In the genomic region with DNA sequence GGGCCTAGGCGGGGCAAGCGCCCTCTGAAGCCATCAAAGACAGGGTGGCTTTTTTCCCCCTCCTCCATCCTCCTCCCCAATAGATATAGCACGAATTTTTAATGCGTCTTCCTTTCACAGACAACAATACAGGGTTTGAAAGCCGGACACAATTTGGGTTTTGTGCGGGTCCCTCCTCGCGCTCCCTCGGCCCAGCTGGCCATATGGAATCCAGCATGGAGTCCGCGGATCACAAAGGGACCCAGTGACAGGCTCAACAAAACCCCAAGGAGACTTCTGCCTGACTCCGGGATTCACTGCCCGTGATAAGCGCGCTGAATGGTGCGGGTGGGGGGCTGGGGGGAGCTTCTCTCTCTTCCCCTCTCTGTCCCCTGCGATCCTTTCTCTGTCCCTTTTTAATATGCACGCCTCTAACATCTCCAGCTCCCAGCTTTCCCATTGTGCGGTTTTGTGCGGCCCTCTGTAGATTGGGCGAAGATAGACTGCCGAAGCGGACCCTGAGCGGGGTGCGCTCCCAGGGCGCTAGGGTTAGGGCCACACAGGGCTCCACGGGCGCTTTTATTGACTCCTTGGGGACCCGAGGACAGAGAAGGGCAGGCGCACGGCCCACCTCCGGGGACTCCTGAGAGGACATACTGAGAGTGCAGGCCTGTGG, we compare ENCODE assay signal across 15 mouse cellular contexts. TPM values are rescaled to one million over a fixed set of nuclear protein-coding genes. Genes with fewer than 3 reads are reported as not detected.
DNase-seq lines count a peak whose midpoint lies in the region; ATAC-seq lines count a peak whose summit lies in the region.
"Had no signal": no experiment of that assay in that cellular context is flagged by ENCODE, and none has a peak within 500 bp of the region (broad histone marks: within the 10 kb centered on the region; RNA-seq: fewer than 3 reads in every experiment).

No protein-coding gene starts in this region.

- H3K36me3 ChIP-seq in embryonic facial prominence, embryonic 11.5 days (replicated peaks; ENCODE audit: control insufficient read depth, insufficient read depth, low read depth, low read length): no peaks in the 10 kb centered on the region
- H3K36me3 ChIP-seq in neural tube, embryonic 11.5 days (ENCODE audit: control insufficient read depth, insufficient read depth, low read length): no peaks in the 10 kb centered on the region
- H3K36me3 ChIP-seq: embryonic facial prominence, embryonic 15.5 days had no signal

- H3K9ac ChIP-seq in embryonic facial prominence, embryonic 11.5 days (replicated peaks; ENCODE audit: low read length): no peak overlapping the region
- H3K9ac ChIP-seq in neural tube, embryonic 11.5 days (ENCODE audit: low read length): peak overlapping the region; percentile 32; the same call in 1 of the 2 replicates
- H3K9ac ChIP-seq: embryonic facial prominence, embryonic 15.5 days had no signal

- peak; percentile 47 to 60 for DNase-seq in layer of hippocampus, adult 18-20 months (ENCODE audit: low spot score in 2 of 2)
- DNase-seq in layer of hippocampus, postnatal 25 days (ENCODE audit: extremely low spot score in 1 of 2, low spot score in 1 of 2): no peak
- peak; percentile 27 for DNase-seq in embryonic facial prominence, embryonic 11.5 days (ENCODE audit: low spot score)
- DNase-seq in layer of hippocampus, adult 9-11 months: peak; percentile 86
- DNase-seq in neural tube, embryonic 11.5 days (ENCODE audit: low spot score): peak; percentile 71
- no peak for DNase-seq in gastrocnemius, postnatal 14 days
- DNase-seq in urinary bladder, adult 2 months (ENCODE audit: low spot score): no peak
- DNase-seq: adrenal gland, postnatal 10 days; heart, adult 2 months; kidney, adult 18-20 months had no signal

- H3K27me3 ChIP-seq in embryonic facial prominence, embryonic 11.5 days (ENCODE audit: control insufficient read depth, insufficient read depth, low read length): peaks cover 58% of the 10 kb centered on the region
- peaks cover 78% of the 10 kb centered on the region for H3K27me3 ChIP-seq in neural tube, embryonic 11.5 days (ENCODE audit: control insufficient read depth, insufficient read depth, low read length)

- intact Hi-C loops in gastrocnemius, postnatal 14 days (cut with DNase I; ENCODE audit: low total_unique reads): no loop called here

- no peak overlapping the region for H3K27ac ChIP-seq in embryonic facial prominence, embryonic 11.5 days (replicated peaks; ENCODE audit: low read depth, low read length)
- H3K27ac ChIP-seq in neural tube, embryonic 11.5 days (ENCODE audit: low read depth, low read length): peak overlapping the region; percentile 49; the same call in 1 of the 2 replicates
- H3K27ac ChIP-seq: embryonic facial prominence, embryonic 15.5 days; heart, adult 2 months had no signal

- H3K9me3 ChIP-seq in embryonic facial prominence, embryonic 11.5 days (replicated peaks; ENCODE audit: control insufficient read depth, low read length): no peaks in the 10 kb centered on the region
- H3K9me3 ChIP-seq in neural tube, embryonic 11.5 days (ENCODE audit: control insufficient read depth, low read length): no peaks in the 10 kb centered on the region
- H3K9me3 ChIP-seq: embryonic facial prominence, embryonic 15.5 days had no signal

- no peak overlapping the region for H3K4me2 ChIP-seq in embryonic facial prominence, embryonic 11.5 days (ENCODE audit: low read depth, low read length)
- peak overlapping the region; percentile 29 for H3K4me2 ChIP-seq in neural tube, embryonic 11.5 days (ENCODE audit: low read depth)
- H3K4me2 ChIP-seq: embryonic facial prominence, embryonic 15.5 days; liver, embryonic 11.5 days had no signal

- H3K4me1 ChIP-seq in embryonic facial prominence, embryonic 11.5 days (ENCODE audit: control insufficient read depth, insufficient read depth, low read length): peaks cover 1% of the 10 kb centered on the region; the same call in 1 of the 2 replicates
- peaks cover 6% of the 10 kb centered on the region for H3K4me1 ChIP-seq in neural tube, embryonic 11.5 days (ENCODE audit: control insufficient read depth, insufficient read depth, low read length)

- H3K4me3 ChIP-seq in embryonic facial prominence, embryonic 11.5 days (ENCODE audit: low read depth, low read length): no peak overlapping the region
- no peak overlapping the region; the same call in 1 of the 2 replicates for H3K4me3 ChIP-seq in neural tube, embryonic 11.5 days (ENCODE audit: low read depth, low read length)
- H3K4me3 ChIP-seq: embryonic facial prominence, embryonic 15.5 days; heart, adult 2 months had no signal

- WGBS in embryonic facial prominence, embryonic 11.5 days: 1% methylated on average over 32 of the region's 32 CpGs
- WGBS in neural tube, embryonic 11.5 days: 2% methylated on average over 31 of the region's 32 CpGs

- peak; percentile 54 for ATAC-seq in embryonic facial prominence, embryonic 11.5 days (replicated peaks; ENCODE audit: insufficient number of reproducible peaks, low FRiP score, low TSS enrichment, low read depth)
- peak; percentile 54 for ATAC-seq in neural tube, embryonic 11.5 days (ENCODE audit: insufficient read depth, low FRiP score, low TSS enrichment)
- ATAC-seq in megakaryocyte, adult 5-6 weeks (ENCODE audit: poor library complexity, severe bottlenecking): no peak

RNA-seq across cellular contexts. Expression of a gene that starts 13.3 kb away (rescaled TPM):
- 1 to 10 TPM; 3.2 to 5.6 TPM for total RNA-seq in layer of hippocampus, adult 18-20 months (2021)
- 1 to 10 TPM; 8.9 to 9.5 TPM for total RNA-seq in layer of hippocampus, postnatal 25 days (2021)
- polyA plus RNA-seq in embryonic facial prominence, embryonic 11.5 days (2014; fragmentation: Nextera tagmentation; extraction: Ambion mirVana): 2.8 and 4.2 TPM in 2 replicates
- polyA plus RNA-seq in neural tube, embryonic 11.5 days (2014; fragmentation: Nextera tagmentation; extraction: Ambion mirVana): 5.5 and 6.6 TPM in 2 replicates
- under 1 TPM in 1 of 2 experiments, not detected in 1; 0.18 TPM for total RNA-seq in gastrocnemius, postnatal 14 days (2021)
- not detected in 2 replicates for polyA plus RNA-seq in urinary bladder, adult 2 months (2012; rRNA removed)
- total RNA-seq in megakaryocyte, adult 5-6 weeks (2015): not detected in 2 replicates
- total RNA-seq in megakaryocyte, adult 5-6 weeks (2017): not detected in 2 replicates
- total RNA-seq: adrenal gland, postnatal 10 days; CH12.LX; heart, adult 2 months; megakaryocyte-erythroid progenitor cell, adult 5-6 weeks had no signal
- polyA plus RNA-seq: embryonic facial prominence, embryonic 15.5 days; heart, adult 2 months had no signal

Comparison
In these comparisons a context has a peak if more than half of its experiments do, and no peak if none do; other contexts are left out.
1. DNase-seq: peak in layer of hippocampus, adult 18-20 months (2 of 2), embryonic facial prominence, embryonic 11.5 days (single experiment), layer of hippocampus, adult 9-11 months (single experiment) and neural tube, embryonic 11.5 days (single experiment); none in layer of hippocampus, postnatal 25 days (0 of 2), gastrocnemius, postnatal 14 days (single experiment) and urinary bladder, adult 2 months (single experiment).